Mouse (Mus musculus) limb, embryonic 15.5 days (tissue): ENCODE data around the gene Ankrd44. TPM values are rescaled to one million over a fixed set of nuclear protein-coding genes. Genes with fewer than 3 reads are reported as not detected.

ENCODE experiments used
- ATAC-seq: fragments of 200-750 bp; cut with Nextera tagmentation; 2 replicates; pipeline ENCODE4 v1.8.0; 2017; ENCODE audit warnings: low read depth, moderate TSS enrichment; ENCODE audit not compliant: insufficient number of reproducible peaks, low FRiP score, low TSS enrichment
- H3K27ac ChIP-seq: fragments of 300-500 bp; sonication (generic); 2 replicates; pipeline ENCODE4 v1.5.1; 2015; ENCODE audit warnings: moderate library complexity, mild to moderate bottlenecking, inconsistent platforms
- H3K27me3 ChIP-seq: fragments of 300-500 bp; sonication (generic); 2 replicates; pipeline ENCODE4 v1.6.1; 2015; ENCODE audit warnings: inconsistent platforms
- H3K36me3 ChIP-seq: fragments of 300-500 bp; sonication (generic); 2 replicates; pipeline ENCODE4 v1.6.1; 2015; ENCODE audit warnings: inconsistent platforms
- H3K4me1 ChIP-seq: fragments of 300-500 bp; sonication (generic); 2 replicates; pipeline ENCODE4 v1.6.1; 2015; ENCODE audit warnings: inconsistent platforms
- H3K4me2 ChIP-seq: fragments of 300-500 bp; sonication (generic); 2 replicates; pipeline ENCODE4 v1.6.1; 2015; ENCODE audit warnings: mild to moderate bottlenecking, inconsistent platforms
- H3K4me3 ChIP-seq: fragments of 300-500 bp; sonication (generic); 2 replicates; pipeline ENCODE4 v1.5.1; 2015; ENCODE audit warnings: mild to moderate bottlenecking, inconsistent platforms
- H3K9ac ChIP-seq: fragments of 300-500 bp; sonication (generic); 2 replicates; pipeline ENCODE4 v1.6.1; 2015; ENCODE audit warnings: inconsistent platforms
- H3K9me3 ChIP-seq: fragments of 300-500 bp; sonication (generic); 2 replicates; pipeline ENCODE4 v1.6.1; 2016; ENCODE audit warnings: inconsistent platforms
- WGBS: fragments of 180-500 bp; shearing (Covaris S2); methylation state at CpG from one replicate; pipeline ENCODE4 v1.1.7; 2015; 5-methylcytosine and 5-hydroxymethylcytosine counted together
- polyA plus RNA-seq: library from polyadenylated mRNA; unstranded; fragments of >200 nt; fragmentation: Nextera tagmentation; extraction: Ambion mirVana; gene quantifications from 2 replicates; pipeline ENCODE4 v1.2.1, GENCODE M21; 2015

Ankrd44 gene
- polyA plus RNA-seq, 1 experiment from 2014 or later, result 19.1 TPM

- Histone ChIP-seq H3K9me3 (no peaks in the 10 kb centered on the region), H3K4me2 (no peak overlapping the region), H3K9ac (no peak overlapping the region), H3K4me1 (peaks cover 3% of the 10 kb centered on the region; the same call in 1 of the 2 replicates), H3K36me3 (peaks cover 7% of the 10 kb centered on the region; the same call in 1 of the 2 replicates), H3K27me3 (no peaks in the 10 kb centered on the region), H3K27ac (no peak overlapping the region), H3K4me3 (no peak overlapping the region)
- no peak for ATAC-seq
- 59% methylated on average over 17 of the region's 17 CpGs for WGBS
These were observed 191.1 kb downstream of the Ankrd44 start for GRCm38 (mm10) chr1:54734917-54735664.

- Histone ChIP-seq H3K9me3 (no peaks in the 10 kb centered on the region), H3K4me1 (no peaks in the 10 kb centered on the region), H3K27ac (no peak overlapping the region), H3K36me3 (peaks cover 26% of the 10 kb centered on the region), H3K4me2 (no peak overlapping the region), H3K4me3 (no peak overlapping the region), H3K27me3 (no peaks in the 10 kb centered on the region), H3K9ac (no peak overlapping the region)
- WGBS, result 89% methylated on average over 5 of the region's 5 CpGs
- ATAC-seq, result no peak
These were observed 196.9 kb downstream of the Ankrd44 start for GRCm38 (mm10) chr1:54729316-54729715.

- no peak for ATAC-seq
- no peaks in the 10 kb centered on the region for H3K27me3 ChIP-seq
- H3K4me3 ChIP-seq, result no peak overlapping the region
- H3K4me1 ChIP-seq, result no peaks in the 10 kb centered on the region
- WGBS, result 71% methylated on average over 2 of the region's 2 CpGs
- no peak overlapping the region for H3K4me2 ChIP-seq
- no peaks in the 10 kb centered on the region for H3K9me3 ChIP-seq
- no peak overlapping the region for H3K9ac ChIP-seq
- H3K36me3 ChIP-seq, result peaks cover 25% of the 10 kb centered on the region
- H3K27ac ChIP-seq, result no peak overlapping the region
These were observed 199.6 kb downstream of the Ankrd44 start for GRCm38 (mm10) chr1:54726555-54726954.

GRCm38 (mm10) chr1:54716921-54717320 lies 209.3 kb downstream of the Ankrd44 start:
- 89% methylated on average over 6 of the region's 6 CpGs for WGBS
- Histone ChIP-seq H3K36me3 (peaks cover 8% of the 10 kb centered on the region), H3K4me3 (no peak overlapping the region), H3K4me2 (no peak overlapping the region), H3K27ac (no peak overlapping the region), H3K4me1 (no peaks in the 10 kb centered on the region), H3K9me3 (no peaks in the 10 kb centered on the region), H3K27me3 (no peaks in the 10 kb centered on the region), H3K9ac (no peak overlapping the region)
- no peak for ATAC-seq

- Histone ChIP-seq H3K27ac (peak overlapping the region; percentile 30; the same call in 1 of the 2 replicates), H3K9ac (no peak overlapping the region), H3K27me3 (no peaks in the 10 kb centered on the region), H3K4me3 (no peak overlapping the region), H3K4me1 (peaks cover 4% of the 10 kb centered on the region), H3K9me3 (no peaks in the 10 kb centered on the region), H3K36me3 (peaks cover 8% of the 10 kb centered on the region; the same call in 1 of the 2 replicates), H3K4me2 (no peak overlapping the region)
- ATAC-seq, result no peak
- 56% methylated on average over 8 of the region's 8 CpGs for WGBS
These were observed 211.0 kb downstream of the Ankrd44 start for GRCm38 (mm10) chr1:54715061-54715760.

GRCm38 (mm10) chr1:54713231-54714173 lies 212.7 kb downstream of the Ankrd44 start:
- Histone ChIP-seq H3K9me3 (no peaks in the 10 kb centered on the region), H3K27me3 (no peaks in the 10 kb centered on the region), H3K4me1 (peaks cover 5% of the 10 kb centered on the region), H3K9ac (no peak overlapping the region), H3K4me3 (no peak overlapping the region), H3K4me2 (no peak overlapping the region), H3K27ac (no peak overlapping the region), H3K36me3 (peaks cover 5% of the 10 kb centered on the region; the same call in 1 of the 2 replicates)
- ATAC-seq, result no peak
- WGBS, result 58% methylated on average over 11 of the region's 11 CpGs

- no peaks in the 10 kb centered on the region for H3K9me3 ChIP-seq
- H3K27ac ChIP-seq, result no peak overlapping the region
- H3K4me1 ChIP-seq, result peaks cover 5% of the 10 kb centered on the region
- H3K4me2 ChIP-seq, result no peak overlapping the region
- WGBS, result 93% methylated on average over 3 of the region's 3 CpGs
- no peak overlapping the region for H3K4me3 ChIP-seq
- H3K9ac ChIP-seq, result no peak overlapping the region
- H3K27me3 ChIP-seq, result no peaks in the 10 kb centered on the region
- peaks cover 8% of the 10 kb centered on the region; the same call in 1 of the 2 replicates for H3K36me3 ChIP-seq
- no peak for ATAC-seq
These were observed 214.6 kb downstream of the Ankrd44 start for GRCm38 (mm10) chr1:54711568-54711967.

- Histone ChIP-seq H3K36me3 (peaks cover 8% of the 10 kb centered on the region; the same call in 1 of the 2 replicates), H3K4me2 (no peak overlapping the region), H3K4me3 (no peak overlapping the region), H3K27ac (peak overlapping the region; percentile 38; the same call in 1 of the 2 replicates), H3K27me3 (no peaks in the 10 kb centered on the region), H3K9me3 (no peaks in the 10 kb centered on the region), H3K4me1 (peaks cover 5% of the 10 kb centered on the region), H3K9ac (no peak overlapping the region)
- WGBS, result 41% methylated on average over 1 of the region's 1 CpGs
- ATAC-seq, result no peak
These were observed 215.6 kb downstream of the Ankrd44 start for GRCm38 (mm10) chr1:54710550-54710949.

- Histone ChIP-seq H3K4me2 (no peak overlapping the region), H3K4me1 (peaks cover 5% of the 10 kb centered on the region), H3K4me3 (no peak overlapping the region), H3K9me3 (no peaks in the 10 kb centered on the region), H3K36me3 (peaks cover 8% of the 10 kb centered on the region; the same call in 1 of the 2 replicates), H3K27ac (no peak overlapping the region), H3K27me3 (no peaks in the 10 kb centered on the region), H3K9ac (no peak overlapping the region)
- WGBS, result 67% methylated on average over 8 of the region's 8 CpGs
- ATAC-seq, result no peak
These were observed 218.2 kb downstream of the Ankrd44 start for GRCm38 (mm10) chr1:54707888-54708565.

GRCm38 (mm10) chr1:54707036-54707887 lies 218.9 kb downstream of the Ankrd44 start:
- H3K9me3 ChIP-seq, result no peaks in the 10 kb centered on the region
- peaks cover 5% of the 10 kb centered on the region for H3K4me1 ChIP-seq
- H3K36me3 ChIP-seq, result peaks cover 5% of the 10 kb centered on the region; the same call in 1 of the 2 replicates
- no peak overlapping the region for H3K27ac ChIP-seq
- WGBS, result 71% methylated on average over 10 of the region's 10 CpGs
- no peak overlapping the region for H3K4me2 ChIP-seq
- H3K9ac ChIP-seq, result no peak overlapping the region
- H3K4me3 ChIP-seq, result no peak overlapping the region
- H3K27me3 ChIP-seq, result no peaks in the 10 kb centered on the region
- ATAC-seq, result no peak
